In the genomic region with DNA sequence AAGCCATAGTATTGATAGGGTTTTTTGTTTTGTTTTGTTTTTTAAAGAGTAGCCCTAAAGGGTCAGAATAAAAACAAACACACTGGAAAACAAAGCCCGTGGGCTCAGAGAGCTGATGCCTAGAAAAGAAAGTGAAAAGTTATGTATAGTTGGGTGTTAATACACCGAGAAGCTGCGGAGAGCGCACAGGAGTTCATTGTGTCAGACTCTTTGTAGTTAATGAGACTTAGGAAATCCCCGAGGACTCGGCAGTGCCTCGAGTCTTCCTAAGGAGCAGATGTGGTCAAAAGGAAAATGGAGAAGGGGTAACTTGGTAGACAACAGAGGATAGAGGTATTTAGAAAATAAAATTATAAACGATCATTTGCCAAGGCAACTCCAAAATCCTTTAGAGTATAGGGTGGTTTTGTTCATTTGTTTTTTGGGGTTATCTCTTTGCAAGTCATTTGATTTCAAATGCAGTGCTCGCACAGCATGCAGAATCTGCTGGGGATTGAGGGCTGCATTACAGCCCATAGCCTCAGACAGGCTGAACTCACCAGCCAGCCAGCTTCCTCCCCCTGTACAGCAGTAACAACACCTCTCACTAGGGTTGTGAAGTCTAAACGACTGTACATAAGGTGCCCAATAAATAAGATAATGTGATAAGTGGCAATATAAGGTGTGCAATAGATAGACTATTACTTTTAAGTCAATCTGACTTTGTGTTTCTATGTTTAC, we compare ENCODE assay signal across 8 mouse cellular contexts. TPM values are rescaled to one million over a fixed set of nuclear protein-coding genes. Genes with fewer than 3 reads are reported as not detected.
DNase-seq lines count a peak whose midpoint lies in the region; ATAC-seq and TF ChIP-seq lines count a peak whose summit lies in the region.

No protein-coding gene starts in this region.

- H3K4me2 ChIP-seq in kidney, postnatal 0 days (ENCODE audit: low read length) = peak overlapping the region; percentile 69
- H3K4me2 ChIP-seq in midbrain, postnatal 0 days (ENCODE audit: low read depth, low read length, poor library complexity, severe bottlenecking) = peak overlapping the region; percentile 90

- no peak for TF ChIP-seq CTCF in kidney, postnatal 0 days (IDR thresholded peaks at IDR 0.05; ENCODE audit: low read depth)
- no peak for TF ChIP-seq CTCF in midbrain, postnatal 0 days (IDR thresholded peaks at IDR 0.05)

- H3K4me1 ChIP-seq in kidney, postnatal 0 days (replicated peaks; ENCODE audit: insufficient read depth, low read length) = 0 out of 2 replicates have a peak, but pooled peaks cover 6% of the 10 kb centered on the region
- peaks cover 3% of the 10 kb centered on the region; the same call in 1 of the 2 replicates for H3K4me1 ChIP-seq in midbrain, postnatal 0 days (ENCODE audit: insufficient read depth, low read length)

- peak overlapping the region; percentile 25; the same call in 1 of the 2 replicates for H3K9ac ChIP-seq in kidney, postnatal 0 days (ENCODE audit: low read depth, low read length)
- peak overlapping the region; percentile 51; the same call in 1 of the 2 replicates for H3K9ac ChIP-seq in midbrain, postnatal 0 days (replicated peaks; ENCODE audit: low read length, poor library complexity, severe bottlenecking)

- no peaks in the 10 kb centered on the region for H3K9me3 ChIP-seq in kidney, postnatal 0 days (replicated peaks; ENCODE audit: low read length)
- no peaks in the 10 kb centered on the region for H3K9me3 ChIP-seq in midbrain, postnatal 0 days (ENCODE audit: low read length)

- peaks cover under 1% of the 10 kb centered on the region; the same call in 1 of the 2 replicates for H3K36me3 ChIP-seq in kidney, postnatal 0 days (ENCODE audit: insufficient read depth, low read length)
- H3K36me3 ChIP-seq in midbrain, postnatal 0 days (ENCODE audit: insufficient read depth, low read length) = no peaks in the 10 kb centered on the region

- WGBS in kidney, postnatal 0 days = 8% methylated on average over 10 of the region's 10 CpGs
- WGBS in midbrain, postnatal 0 days = 2% methylated on average over 10 of the region's 10 CpGs

- H3K4me3 ChIP-seq in kidney, postnatal 0 days (replicated peaks; ENCODE audit: low read depth, low read length) = peak overlapping the region; percentile 38
- peak overlapping the region; percentile 43 for H3K4me3 ChIP-seq in midbrain, postnatal 0 days (ENCODE audit: low read depth, low read length)

- no peak overlapping the region for H3K27ac ChIP-seq in kidney, postnatal 0 days
- no peak overlapping the region for H3K27ac ChIP-seq in midbrain, postnatal 0 days (ENCODE audit: low read depth, low read length)

- no peak for DNase-seq in kidney, postnatal 0 days (ENCODE audit: low spot score)
- DNase-seq in kidney, postnatal 25 days = no peak
- DNase-seq in embryo, embryonic 11 days = peak; percentile 55
- DNase-seq in induced T-regulatory cell, adult 2 months (ENCODE audit: low read depth) = peak; percentile 60
- no peak for DNase-seq in midbrain, postnatal 0 days (ENCODE audit: low spot score)
- no peak for DNase-seq in adrenal gland, adult 8-10 months
- DNase-seq in adipocyte (ENCODE audit: low spot score) = no peak
- DNase-seq in layer of hippocampus, postnatal 10 days (ENCODE audit: low spot score in 2 of 2) = no peak

- no peaks in the 10 kb centered on the region for H3K27me3 ChIP-seq in kidney, postnatal 0 days (ENCODE audit: insufficient read depth, low read length)
- 0 out of 2 replicates have a peak, but pooled peaks cover 7% of the 10 kb centered on the region for H3K27me3 ChIP-seq in midbrain, postnatal 0 days (ENCODE audit: insufficient read depth, low read length)

- no peak for ATAC-seq in kidney, postnatal 0 days (replicated peaks; ENCODE audit: low FRiP score, low read depth)
- no peak for ATAC-seq in midbrain, postnatal 0 days (ENCODE audit: low FRiP score)

RNA-seq across cellular contexts. Expression of a gene that starts 18.1 kb away (rescaled TPM):
- 74.9 and 78.9 TPM in 2 replicates for polyA plus RNA-seq in kidney, postnatal 0 days (2015; fragmentation: Nextera tagmentation; extraction: Ambion mirVana)
- total RNA-seq in midbrain, postnatal 0 days (2014; rRNA removed) = 5.6 and 5.8 TPM in 2 replicates
- polyA plus RNA-seq in midbrain, postnatal 0 days (2015; fragmentation: Nextera tagmentation; extraction: Ambion mirVana) = 3.8 and 4.2 TPM in 2 replicates
- total RNA-seq in adrenal gland, adult 8-10 months (2022) = 10 to 100 TPM; 45.8 to 61.5 (median 60.5) TPM
- 1 to 10 TPM; 2.6 to 3.9 TPM for total RNA-seq in layer of hippocampus, postnatal 10 days (2021)

Comparison
In these comparisons a context has a peak if more than half of its experiments do, and no peak if none do; other contexts are left out.
1. DNase-seq: peak in embryo, embryonic 11 days (single experiment) and induced T-regulatory cell, adult 2 months (single experiment); none in kidney, postnatal 0 days (single experiment), kidney, postnatal 25 days (0 of 2), midbrain, postnatal 0 days (single experiment), adrenal gland, adult 8-10 months (single experiment), adipocyte (single experiment) and layer of hippocampus, postnatal 10 days (0 of 2).